Mouse (Mus musculus) cerebellum, adult 9-10 months (tissue): ENCODE measurements around the gene Pgam2.

Experiments
- DNase-seq: peaks from one replicate; pipeline ENCODE4 v3.0.0; 2022

Pgam2 gene

DNA sequence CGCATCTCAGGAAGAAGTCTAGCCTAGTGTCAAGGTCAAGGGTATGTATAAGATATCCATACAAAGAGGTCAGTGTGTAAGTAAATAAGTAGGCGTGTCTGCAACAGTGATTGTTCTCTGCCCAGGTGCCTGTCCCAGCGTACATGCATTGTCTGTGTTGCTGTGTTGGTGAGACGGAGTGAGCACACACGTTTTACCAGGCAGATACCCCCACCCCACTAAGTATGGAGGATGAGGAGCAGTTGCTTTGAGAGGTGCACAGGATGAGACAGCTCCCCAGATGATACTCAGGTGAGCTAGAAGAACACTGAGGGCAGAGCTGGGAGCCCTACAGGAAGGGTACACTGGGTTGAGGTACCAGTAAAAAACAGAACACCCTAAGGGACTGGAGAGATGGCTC lies 641 bp upstream of the Pgam2 start:
- DNase-seq = no peak

DNA sequence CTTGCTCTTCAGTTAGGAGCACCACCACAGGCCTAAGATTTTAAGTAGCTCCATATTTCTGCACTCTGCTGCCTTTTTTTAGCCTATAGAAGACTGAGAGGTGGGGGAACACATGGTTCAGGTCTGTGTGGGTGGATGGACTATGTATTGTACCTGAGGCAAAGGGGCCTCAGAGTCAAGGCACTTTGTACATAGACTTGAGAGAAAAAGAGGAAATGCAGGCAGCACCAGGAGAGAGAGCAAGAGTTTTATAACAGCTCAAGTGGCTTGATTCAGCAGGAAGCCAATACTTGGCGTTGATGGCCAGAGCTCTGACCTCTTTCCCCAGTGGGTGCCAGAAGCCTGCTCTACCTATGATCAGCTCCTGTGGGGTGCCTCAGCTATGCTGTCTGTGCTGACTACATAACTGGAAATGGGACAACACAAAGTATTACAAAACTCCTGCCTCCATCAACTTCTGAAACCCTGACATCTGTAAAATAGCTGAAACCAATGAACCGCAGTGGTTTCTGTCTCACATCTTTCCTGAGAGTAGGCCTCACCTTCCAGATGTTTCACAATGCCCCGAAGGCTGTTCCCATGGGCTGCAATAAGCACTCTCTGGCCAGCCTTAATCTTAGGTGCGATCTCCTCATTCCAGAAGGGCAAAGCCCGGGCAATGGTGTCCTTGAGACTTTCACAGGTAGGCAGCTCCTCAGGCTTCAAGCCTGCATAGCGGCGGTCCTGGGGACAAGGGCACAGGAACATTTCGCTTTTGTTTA lies 896 bp downstream of the Pgam2 start:
- DNase-seq = no peak

GRCm38 (mm10) chr11:5802005-5802404 lies 1.5 kb downstream of the Pgam2 start:
- no peak for DNase-seq

- no peak for DNase-seq
Observed at GRCm38 (mm10) chr11:5801511-5801910, 2.0 kb downstream of the Pgam2 start.

DNA sequence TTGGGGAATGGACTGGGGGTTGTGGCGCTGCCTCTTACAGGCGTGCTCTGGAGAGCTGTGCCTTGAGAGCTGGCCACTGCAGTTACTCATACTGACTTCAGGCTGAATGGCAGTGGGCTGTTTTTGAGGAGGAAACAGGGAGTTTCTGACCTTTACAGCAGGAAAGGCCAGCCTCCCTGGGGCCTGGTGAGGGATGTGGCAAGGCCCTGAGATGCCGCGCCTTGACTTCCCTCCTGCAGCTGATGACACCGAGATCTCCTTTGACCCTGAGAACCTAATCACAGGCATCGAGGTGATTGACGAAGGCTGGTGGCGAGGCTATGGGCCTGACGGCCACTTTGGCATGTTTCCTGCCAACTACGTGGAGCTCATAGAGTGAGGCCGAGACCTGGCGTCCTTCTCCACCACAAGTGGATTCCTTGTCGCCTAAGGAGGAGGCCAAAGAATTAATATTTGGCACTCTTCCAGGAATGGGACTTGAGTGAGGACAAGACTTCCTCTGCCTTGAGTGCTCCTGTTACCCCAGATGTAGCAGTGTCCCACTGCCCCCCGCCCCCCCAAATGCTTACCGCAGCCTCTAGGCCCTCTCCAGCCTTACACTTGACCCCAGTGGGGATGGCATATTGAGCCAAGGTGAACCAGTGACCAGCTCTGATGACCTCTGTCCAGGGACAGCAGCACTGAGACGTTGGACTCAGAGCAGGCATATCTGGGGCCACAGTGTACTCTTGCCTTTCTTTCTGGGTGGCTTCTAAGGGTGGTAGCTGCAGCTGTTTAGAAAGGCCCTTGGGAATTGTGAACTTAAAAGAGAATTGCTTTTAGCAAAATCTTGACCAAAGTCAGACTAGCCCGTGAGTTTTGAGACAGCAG lies 3.7 kb downstream of the Pgam2 start:
- no peak for DNase-seq

- DNase-seq = no peak
Observed at GRCm38 (mm10) chr11:5797928-5798327, 5.6 kb downstream of the Pgam2 start.

GRCm38 (mm10) chr11:5797371-5797770 lies 6.2 kb downstream of the Pgam2 start:
- no peak for DNase-seq

GRCm38 (mm10) chr11:5796939-5797338 lies 6.6 kb downstream of the Pgam2 start:
- DNase-seq = no peak

DNA sequence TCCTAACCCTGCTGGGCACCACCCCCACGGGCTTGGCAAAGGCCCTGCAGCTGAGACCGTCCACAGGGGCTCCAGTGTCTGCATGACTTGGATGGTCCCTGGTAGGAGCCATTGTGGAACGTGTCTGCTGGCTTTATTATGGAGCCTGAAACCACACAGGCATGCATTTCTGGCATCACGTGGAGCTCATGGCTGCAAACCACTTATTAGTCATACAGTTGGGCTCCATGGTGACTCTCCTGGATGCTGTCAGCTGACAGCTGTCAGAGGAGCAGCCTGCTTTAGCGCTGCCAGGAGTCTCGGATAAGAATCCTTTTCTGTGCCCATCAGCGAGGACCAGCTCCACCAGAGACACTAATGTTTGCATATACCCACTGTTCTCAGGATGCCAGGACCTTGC lies 7.8 kb downstream of the Pgam2 start:
- DNase-seq = no peak

GRCm38 (mm10) chr11:5795290-5795689 lies 8.2 kb downstream of the Pgam2 start:
- no peak for DNase-seq

- no peak for DNase-seq
Observed at GRCm38 (mm10) chr11:5790431-5790830, 13.1 kb downstream of the Pgam2 start.

DNA sequence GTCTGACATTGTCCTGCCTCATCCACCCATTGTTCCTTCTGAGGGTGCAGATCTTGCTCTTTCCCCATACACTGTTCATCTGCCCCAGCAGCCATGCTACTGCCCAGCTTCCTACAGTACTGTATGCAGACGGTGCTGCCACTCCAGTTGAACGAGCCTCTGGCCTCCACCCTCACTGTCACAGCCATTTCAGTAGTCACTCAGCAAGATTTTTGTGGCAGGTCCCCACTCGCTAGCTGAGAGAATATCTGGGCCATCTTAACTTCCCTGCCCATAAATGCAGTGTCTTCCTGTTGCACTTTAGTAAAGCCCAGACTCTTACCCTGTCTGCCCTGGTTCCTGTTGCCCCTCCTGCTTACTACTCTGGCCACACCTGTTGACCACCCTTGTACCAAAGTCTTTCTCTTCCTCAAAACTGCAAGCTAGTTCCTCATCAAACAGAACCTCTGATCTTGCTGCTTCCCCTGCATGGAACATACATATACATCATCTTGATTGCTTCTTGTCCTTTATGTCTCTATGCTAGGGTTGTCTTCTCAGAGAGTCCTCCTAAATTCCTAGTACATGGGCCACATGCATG lies 13.7 kb downstream of the Pgam2 start:
- DNase-seq = no peak

DNA sequence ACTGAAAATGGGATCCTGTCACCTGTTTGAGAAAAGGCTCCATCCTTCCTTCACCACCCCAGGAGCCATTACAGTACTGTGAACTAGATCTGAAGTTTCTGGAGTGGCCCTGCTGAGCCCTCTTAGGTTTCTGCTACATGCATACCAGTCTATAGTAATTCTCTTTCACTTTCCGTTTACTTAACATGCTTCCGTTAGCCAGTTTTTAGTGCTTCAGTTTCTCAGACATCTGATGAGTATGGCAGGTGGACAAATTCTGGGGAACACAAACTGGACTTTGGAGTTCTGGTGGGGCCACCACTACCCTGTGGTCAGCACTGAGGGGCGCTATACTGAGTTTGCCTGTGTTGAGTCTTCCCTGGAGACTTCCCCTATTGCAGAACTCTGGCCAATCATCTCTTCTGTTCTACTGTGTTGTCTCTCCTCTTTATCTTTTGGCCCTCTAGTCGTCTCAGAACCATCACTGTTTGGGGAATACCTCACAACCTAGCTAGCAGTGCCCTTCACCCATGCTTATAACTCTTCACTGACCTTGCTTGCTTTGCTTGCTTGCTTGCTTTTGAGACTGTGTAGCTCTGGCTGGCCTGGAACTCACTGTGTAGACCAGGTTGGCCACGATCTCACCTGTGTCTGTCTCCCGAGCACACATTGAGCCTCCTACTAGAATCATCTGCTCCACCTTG lies 14.3 kb downstream of the Pgam2 start:
- no peak for DNase-seq

DNA sequence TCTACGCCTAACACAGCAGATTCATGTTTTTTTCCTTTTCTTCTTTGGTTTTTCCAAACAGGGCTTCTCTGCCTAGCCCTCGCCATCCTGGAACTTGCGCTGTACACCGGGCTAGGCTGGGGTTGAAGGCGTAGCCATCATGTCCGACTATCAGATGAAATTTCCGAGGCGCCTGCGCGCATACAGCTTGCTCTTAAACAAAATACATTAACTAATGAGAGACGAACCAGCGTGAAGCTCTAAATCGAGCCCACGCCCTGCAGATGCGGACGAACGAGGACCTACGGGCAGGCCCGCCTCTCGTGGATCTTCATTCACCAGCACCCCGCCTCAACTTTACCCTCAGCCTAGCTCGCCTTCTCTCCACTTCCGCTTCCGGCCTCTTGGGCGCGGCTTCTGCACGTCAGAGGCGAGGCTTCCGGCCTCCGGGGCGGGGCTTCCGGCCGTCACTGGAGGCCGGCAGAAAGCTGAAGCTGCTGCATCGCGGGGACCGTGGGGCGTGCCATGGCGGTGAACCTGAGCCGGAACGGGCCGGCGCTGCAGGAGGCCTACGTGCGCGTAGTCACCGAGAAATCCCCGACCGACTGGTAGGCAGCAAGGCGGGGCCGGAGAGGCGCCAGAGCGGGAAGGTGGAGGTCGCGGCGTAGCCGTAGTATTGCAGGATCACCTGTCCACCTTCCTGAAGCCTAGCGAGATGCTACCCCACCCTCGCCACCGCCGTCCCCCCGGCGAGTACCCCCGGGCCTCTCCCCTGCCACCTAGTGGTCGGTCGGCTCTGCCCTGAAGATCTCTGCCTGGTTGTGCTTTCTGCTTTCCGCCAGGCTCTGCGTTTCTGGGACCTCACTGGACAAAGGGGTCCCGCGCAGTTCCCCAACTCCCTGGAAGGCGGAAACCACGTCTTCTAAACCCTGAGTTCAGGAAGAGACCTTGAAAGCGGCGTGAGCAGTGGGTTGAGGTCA lies 15.2 kb downstream of the Pgam2 start, which contains the start of gene Dbnl:
Gene Dbnl (plus strand): TSS at position 433 of the 959 bp plus-strand sequence.
- peak; percentile 93 for DNase-seq

GRCm38 (mm10) chr11:5787671-5788055 lies 15.9 kb downstream of the Pgam2 start:
- no peak for DNase-seq

- no peak for DNase-seq
Observed at GRCm38 (mm10) chr11:5785732-5786131, 17.8 kb downstream of the Pgam2 start.

DNA sequence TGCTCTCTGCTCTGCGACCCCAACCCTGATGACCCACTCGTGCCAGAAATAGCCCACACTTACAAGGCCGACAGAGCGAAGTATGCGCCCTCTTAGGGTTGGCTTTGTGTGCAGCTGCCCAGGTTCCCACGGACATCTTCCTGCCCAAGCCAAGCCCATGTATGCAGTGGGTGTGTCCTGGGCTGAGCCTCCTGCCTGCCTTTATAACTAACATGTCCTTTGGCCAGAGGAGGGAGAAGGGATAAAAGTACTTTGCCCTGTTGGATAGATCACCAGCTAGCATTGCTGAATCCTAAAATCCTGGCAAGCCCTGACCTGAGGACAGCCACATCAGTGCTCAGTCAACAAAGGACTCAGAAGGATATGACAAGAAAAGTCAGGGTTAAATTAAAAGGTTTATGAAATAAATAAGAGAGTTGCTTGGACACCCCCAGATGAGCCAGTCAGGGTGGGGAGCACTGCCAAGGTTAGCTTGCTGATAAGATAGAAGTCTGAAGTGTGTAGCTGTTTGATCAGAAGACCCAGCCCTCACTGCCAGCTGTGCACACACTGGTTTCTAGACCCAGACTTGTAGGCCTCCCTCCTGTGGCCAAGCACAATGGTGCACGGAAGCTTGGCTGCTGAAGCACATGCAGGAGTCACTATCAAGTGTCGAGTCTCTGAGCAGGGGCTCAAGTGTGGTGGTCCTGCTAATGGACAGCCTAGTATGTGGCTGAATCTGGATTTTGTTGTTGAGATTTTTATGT lies 21.2 kb downstream of the Pgam2 start:
- no peak for DNase-seq

DNA sequence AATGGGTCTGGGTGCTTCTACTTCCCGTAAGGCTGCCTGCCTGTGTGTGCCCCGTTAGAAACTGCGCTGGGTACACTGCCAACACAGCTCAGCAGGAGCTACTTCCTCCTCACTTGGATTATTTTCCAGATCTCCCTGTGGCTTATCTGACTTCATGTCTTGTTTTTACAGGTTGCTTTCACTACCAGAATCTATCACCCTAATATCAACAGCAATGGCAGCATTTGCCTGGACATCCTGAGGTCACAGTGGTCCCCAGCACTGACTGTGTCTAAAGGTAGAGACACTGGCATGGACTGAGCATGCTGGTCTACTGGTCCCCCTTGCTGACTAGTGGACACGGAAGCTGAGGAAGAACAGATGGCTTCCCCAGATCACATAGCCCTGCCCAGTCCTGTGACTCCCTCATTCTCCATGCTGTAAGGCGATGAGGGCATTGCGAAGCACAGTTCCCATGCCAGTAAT lies 23.5 kb downstream of the Pgam2 start:
- DNase-seq = peak; percentile 81

DNA sequence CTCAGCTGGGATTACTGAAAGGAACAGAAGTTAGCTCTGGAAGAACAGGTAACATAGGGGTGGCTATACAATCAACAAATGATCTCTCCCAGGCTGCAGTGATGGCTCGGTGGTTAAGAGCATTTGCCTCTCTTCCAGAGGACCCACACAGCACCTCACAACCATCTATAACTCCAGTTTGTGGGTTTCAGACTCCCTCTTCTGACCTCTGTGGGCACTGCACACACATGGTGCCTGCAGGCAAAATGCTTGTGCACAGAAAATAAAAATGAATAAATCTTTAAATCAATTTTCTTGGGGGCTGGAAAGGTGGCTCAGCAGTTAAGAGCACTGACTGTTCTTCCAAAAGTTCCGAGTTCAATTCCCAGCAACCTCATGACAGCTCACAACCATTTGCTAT lies 25.1 kb downstream of the Pgam2 start:
- no peak for DNase-seq

DNA sequence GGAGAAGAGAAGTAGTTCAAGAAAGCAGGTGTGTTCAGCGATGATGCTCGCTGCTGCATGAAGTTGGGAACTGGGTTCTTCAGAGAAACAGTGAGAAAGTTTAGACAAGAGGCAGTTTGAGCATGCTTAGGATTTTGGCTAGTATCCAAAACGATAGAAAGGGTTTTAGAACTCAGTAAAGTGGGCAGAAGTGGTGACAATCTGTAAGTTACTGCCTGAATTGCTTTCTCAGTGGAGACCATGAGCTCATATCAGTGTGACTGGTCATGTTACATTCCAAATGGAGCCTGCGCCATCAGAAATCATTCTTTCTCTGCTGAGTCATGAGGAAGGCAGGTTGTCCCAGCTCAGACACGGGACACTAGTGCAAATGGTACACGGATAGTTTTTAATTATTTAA lies 37.5 kb downstream of the Pgam2 start:
- no peak for DNase-seq

- no peak for DNase-seq
Observed at GRCm38 (mm10) chr11:5762633-5762982, 40.9 kb downstream of the Pgam2 start.
